Mouse (Mus musculus) right cerebral cortex, adult 2 months (tissue): Measurements from ENCODE around the gene Fgd1.

Source experiments
- DNase-seq, 2 experiments: peaks; one replicate each; pipeline ENCODE4 v3.0.0; 2021 to 2022; ENCODE audit warnings: low spot score in 2 of 2

The Fgd1 gene

DNA sequence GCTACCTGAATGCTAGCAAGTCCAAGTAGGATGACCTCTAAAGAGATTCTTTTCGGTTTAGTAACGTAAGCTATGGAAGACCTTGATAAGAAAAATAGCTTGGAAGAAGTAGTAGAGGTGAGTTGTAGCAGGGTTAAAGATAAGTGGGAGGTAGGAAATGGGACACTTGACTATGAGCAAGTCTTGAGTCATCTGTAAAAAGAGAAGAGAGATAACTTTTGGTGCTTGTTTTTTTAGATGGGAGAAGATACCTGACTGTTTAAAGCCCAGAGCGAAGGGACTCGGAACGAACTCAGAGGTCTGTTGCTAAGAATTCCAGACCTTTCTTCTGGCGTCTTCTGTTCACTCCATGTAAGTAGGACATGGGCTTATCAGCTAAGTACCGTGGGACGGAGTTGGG is at the start of gene Fgd1:
TSS of gene Fgd1 (plus strand) at position 301 of the 400 bp plus-strand sequence.
- no peak for DNase-seq

DNA sequence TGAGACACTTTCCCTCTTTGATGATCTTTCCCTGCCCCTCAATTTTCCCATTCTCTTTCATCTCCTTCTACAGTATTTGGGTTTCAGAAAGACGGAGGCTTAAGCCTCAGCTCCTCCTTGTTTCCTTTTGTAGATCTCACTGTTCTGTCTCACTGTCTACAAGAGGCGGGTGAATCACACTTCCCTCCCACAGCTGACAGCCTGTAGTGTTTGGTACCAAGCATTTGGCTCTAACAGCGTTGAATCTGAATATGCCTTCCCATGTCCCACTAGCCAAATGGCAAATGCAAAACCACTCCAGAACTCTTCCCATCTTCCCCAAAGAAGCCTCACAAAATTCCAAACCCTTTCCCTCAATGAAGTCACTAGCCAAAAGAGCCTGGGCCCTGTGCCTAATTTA is 49.2 kb upstream of the Fgd1 start:
- DNase-seq: peak; percentile 43 to 44

GRCm38 (mm10) chrX:151016938-151017877 is 28.7 kb upstream of the Fgd1 start, which contains the start of gene Gnl3l:
Gene Gnl3l, minus strand, starts transcription at chrX:151017322.
- DNase-seq: peak; percentile 82 to 85

DNA sequence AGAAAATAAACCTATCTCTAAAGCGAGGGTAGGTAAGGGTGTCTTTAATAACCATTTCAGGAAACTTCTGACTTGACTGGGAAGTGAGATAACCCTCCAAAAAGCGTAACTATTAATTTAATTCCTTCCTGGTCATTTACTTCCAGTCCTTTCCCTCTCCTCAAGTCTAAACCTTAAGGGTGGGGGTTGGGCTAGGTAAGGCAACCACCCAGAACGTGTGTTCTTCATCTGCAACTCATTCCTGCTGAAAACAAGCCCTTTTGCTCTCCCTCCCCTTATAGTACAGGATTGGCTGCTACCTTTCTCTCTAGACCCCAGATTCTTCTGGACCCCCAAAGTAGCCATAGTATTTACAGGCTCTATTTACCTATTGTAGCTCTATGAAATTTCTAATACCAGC is 28.1 kb upstream of the Fgd1 start:
- no peak for DNase-seq

GRCm38 (mm10) chrX:151018798-151019197 is 27.2 kb upstream of the Fgd1 start:
- DNase-seq: no peak

GRCm38 (mm10) chrX:151031400-151031799 is 14.6 kb upstream of the Fgd1 start:
- DNase-seq: no peak

GRCm38 (mm10) chrX:151041223-151041622 is 4.7 kb upstream of the Fgd1 start:
- no peak for DNase-seq

DNA sequence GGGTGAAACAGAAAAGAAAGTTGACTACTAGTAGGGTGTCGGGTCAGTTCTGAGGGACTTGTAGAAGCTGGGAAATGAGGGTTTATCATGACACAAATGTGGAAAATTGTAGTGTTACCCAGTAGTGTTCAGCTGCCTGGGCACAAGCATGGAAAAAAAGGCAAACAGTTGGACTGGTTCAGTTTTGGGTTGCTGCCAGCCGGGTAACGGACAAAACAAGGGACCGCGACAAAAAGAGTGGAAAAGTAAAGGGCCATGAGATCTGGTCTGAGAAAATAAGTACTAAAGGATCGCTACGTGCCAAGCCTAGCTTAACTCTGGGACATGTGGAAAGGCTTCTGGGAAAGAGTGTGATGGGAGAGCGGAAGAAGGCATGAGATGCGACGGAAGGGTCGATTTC is 371 bp downstream of the Fgd1 start:
- DNase-seq: no peak

GRCm38 (mm10) chrX:151046777-151047430 is 954 bp downstream of the Fgd1 start:
- DNase-seq: peak; percentile 73 to 83

GRCm38 (mm10) chrX:151047431-151048058 is 1.6 kb downstream of the Fgd1 start:
- DNase-seq: peak in 1 of 2 experiments; percentile 13

GRCm38 (mm10) chrX:151049661-151050215 is 3.8 kb downstream of the Fgd1 start:
- DNase-seq: no peak

DNA sequence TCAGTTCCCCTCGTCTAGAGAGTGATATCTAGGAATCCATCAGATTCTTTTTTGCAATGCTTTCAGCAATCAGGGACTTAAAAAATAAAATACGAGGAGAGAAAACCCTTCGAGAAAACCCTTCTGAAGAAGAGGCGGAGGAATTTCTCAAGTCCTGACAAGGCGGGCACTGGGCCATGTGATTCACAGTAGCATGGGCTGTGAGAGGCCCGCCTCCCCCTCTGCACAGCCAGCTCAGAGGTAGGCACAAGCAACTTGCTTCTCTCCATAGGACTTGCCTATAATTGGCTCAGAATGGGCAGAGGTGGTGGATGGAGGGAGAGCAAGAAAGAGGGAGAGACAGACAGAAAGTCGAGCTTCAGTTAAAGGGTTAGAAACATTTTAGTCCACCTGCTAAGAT is 4.4 kb downstream of the Fgd1 start:
- peak; percentile 60 to 64 for DNase-seq

DNA sequence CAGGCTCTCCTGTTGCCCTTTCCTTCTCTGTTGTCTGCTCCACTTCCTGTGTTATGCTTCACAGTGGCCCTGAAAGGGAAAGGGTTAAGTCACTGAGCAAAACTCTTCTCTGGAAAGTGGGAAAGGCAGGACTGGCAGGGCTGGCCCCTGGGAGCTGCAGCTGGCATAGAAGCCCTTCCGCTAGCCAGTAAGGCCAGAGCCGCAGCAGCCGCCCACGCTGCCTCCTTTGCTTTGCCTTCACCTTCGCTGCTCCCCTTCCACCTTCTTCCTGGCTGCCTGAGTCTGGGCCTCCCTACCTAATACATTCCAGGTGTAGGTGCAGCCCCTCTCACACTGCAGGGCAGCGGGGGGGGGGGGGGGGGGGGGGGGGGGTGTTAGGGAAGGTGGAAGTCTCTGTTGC is 8.5 kb downstream of the Fgd1 start:
- DNase-seq: no peak

- DNase-seq: no peak
Observed at GRCm38 (mm10) chrX:151055559-151055958, 9.6 kb downstream of the Fgd1 start.

DNA sequence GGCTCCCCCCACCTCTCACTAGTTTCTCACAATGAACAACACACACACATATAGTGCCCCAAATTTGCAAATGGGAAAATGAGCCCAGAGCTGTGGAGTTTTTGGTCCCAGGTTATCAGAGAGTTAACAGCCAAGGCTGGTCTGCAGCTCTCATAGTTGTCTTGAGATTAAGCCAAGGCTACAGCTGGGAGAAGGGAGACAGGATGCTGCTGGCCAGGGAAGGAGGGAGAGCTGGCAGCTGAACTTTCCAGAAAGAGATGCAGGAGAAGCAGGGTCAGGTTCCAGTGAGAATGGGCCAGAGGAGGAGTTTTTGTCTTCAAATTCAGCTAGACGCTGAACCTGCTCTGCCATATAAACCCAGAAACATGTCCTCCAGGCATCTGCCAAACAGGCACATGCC is 13.4 kb downstream of the Fgd1 start:
- no peak for DNase-seq

- DNase-seq: no peak
Observed at GRCm38 (mm10) chrX:151061615-151062299, 15.8 kb downstream of the Fgd1 start.

GRCm38 (mm10) chrX:151066071-151066666 is 20.2 kb downstream of the Fgd1 start:
- no peak for DNase-seq

GRCm38 (mm10) chrX:151067876-151068275 is 21.9 kb downstream of the Fgd1 start:
- no peak for DNase-seq

DNA sequence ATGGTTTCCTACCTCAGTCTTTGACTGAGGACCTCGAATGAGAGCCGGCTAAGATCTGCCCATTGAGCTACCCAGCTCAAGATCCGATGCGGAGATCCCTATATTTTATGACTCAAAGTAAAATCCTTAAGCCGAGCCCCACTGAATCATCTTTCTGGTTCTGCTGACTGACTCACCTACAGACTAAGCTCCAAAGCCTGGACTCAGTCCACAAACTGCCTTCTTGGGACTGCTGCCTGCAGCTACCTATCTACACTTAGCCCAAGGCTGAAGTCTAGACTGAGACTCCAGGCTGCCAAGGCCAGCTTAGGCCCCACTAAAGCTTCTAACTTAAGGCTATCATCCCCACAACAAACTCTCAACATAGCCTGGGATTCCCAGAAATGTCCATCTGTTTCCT is 30.1 kb downstream of the Fgd1 start:
- no peak for DNase-seq

DNA sequence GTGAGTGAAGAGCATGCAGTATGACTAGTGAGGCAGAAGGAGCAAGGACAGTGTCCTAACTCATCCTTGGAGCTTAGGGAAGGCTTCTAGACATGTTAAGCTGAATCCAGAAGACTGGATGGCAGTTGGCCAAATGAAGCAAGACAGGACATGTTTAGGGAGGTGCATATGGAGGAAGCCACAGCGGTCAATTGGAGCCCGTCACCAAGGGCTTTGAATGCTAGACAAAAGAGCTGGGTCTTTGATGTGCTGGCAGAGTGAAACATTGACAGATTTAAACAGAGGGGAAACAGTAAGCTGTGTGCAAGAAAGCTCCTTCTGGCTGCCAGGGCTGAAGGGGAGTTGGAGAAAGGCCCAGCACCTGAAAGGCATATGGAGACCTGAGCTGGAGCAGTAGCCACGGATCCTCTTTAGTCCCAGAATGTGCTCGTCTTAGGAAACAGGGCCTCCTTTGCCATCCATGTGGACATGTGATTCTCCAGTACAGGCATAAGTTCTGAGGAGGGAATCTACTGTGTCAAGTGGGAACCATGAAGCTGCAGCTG is 31.1 kb downstream of the Fgd1 start:
- DNase-seq: no peak

DNA sequence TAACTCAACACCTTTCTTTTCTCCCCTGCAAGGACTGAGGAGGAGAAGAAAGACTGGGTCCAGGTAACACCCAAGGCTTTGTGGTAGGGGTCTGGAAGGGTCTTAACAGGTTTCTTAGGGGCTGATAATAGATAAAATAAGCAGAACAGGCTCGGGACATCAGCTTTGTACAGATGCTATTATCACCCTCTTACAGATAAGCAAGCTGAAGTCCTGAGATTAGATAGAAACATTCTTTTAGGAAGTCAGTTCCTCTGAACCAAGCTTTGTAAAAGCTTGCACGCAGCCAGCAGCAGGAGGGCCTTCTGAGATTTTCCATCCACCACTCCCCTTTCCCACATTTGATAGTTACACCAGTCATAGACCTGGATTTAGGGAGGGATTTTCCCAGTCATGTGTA is 39.6 kb downstream of the Fgd1 start:
- DNase-seq: no peak
